Comparison of ENCODE assay signal across 16 mouse cellular contexts in the genomic region with DNA sequence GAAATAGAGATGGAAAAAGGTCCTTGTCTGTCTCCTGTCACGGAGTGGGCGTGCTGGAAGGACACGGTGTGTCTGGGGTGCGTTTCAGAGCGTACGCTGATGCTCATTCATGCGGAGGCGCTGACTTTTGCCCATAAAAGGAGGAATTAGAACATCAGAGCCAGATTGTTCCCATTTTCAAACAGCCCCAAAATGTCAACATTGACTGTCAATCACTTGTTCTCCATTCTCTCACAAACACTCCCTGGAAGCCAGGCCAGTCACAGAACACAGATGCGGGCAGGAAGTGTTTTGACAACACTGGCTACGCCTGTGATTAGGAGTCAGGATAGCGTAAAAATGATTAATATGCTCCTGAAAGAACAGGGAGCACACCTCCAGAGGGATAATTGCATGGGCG.
DNase-seq lines count a peak whose midpoint lies in the region; ATAC-seq and TF ChIP-seq lines count a peak whose summit lies in the region.
"Had no signal": no experiment of that assay in that cellular context is flagged by ENCODE, and none has a peak within 500 bp of the region (broad histone marks: within the 10 kb centered on the region; RNA-seq: fewer than 3 reads in every experiment).

No protein-coding gene starts in this region.

- H3K4me2 ChIP-seq in liver, postnatal 0 days (ENCODE audit: low read depth, low read length) = peak overlapping the region; percentile 4; the same call in 1 of the 2 replicates
- no peak overlapping the region for H3K4me2 ChIP-seq in lung, embryonic 14.5 days
- H3K4me2 ChIP-seq: heart, embryonic 12.5 days; liver, embryonic 12.5 days; midbrain, embryonic 11.5 days had no signal

- H3K27ac ChIP-seq in liver, postnatal 0 days (ENCODE audit: low read depth) = peak overlapping the region; percentile 18; the same call in 1 of the 2 replicates
- no peak overlapping the region for H3K27ac ChIP-seq in lung, embryonic 14.5 days (ENCODE audit: low read depth)
- H3K27ac ChIP-seq: hindbrain, embryonic 10.5 days; liver, embryonic 12.5 days had no signal

- peak; percentile 41; the same call in 1 of the 2 replicates for ATAC-seq in liver, postnatal 0 days
- 0 out of 2 replicates have a peak, but pooled peaks have one; percentile 38 for ATAC-seq in lung, embryonic 14.5 days (ENCODE audit: insufficient read depth)
- peak; percentile 24 for ATAC-seq in megakaryocyte progenitor cell, adult 5-6 weeks (replicated peaks; ENCODE audit: poor library complexity)
- ATAC-seq: liver, embryonic 12.5 days; Patski had no signal

- no peak overlapping the region for H3K4me3 ChIP-seq in liver, postnatal 0 days (ENCODE audit: low read depth, low read length)
- H3K4me3 ChIP-seq in lung, embryonic 14.5 days (ENCODE audit: low read depth, low read length) = no peak overlapping the region
- H3K4me3 ChIP-seq: heart, embryonic 12.5 days; hindbrain, embryonic 10.5 days; liver, embryonic 12.5 days had no signal

- H3K36me3 ChIP-seq in liver, postnatal 0 days (replicated peaks; ENCODE audit: insufficient read depth, low read length) = no peaks in the 10 kb centered on the region
- H3K36me3 ChIP-seq in lung, embryonic 14.5 days (ENCODE audit: insufficient read depth) = no peaks in the 10 kb centered on the region
- H3K36me3 ChIP-seq: heart, embryonic 12.5 days; hindbrain, embryonic 10.5 days; liver, embryonic 12.5 days had no signal

- TF ChIP-seq CTCF in liver, postnatal 0 days (IDR thresholded peaks at IDR 0.05; ENCODE audit: low read depth) = no peak
- TF ChIP-seq CTCF in lung, embryonic 14.5 days (IDR thresholded peaks at IDR 0.05; ENCODE audit: low read depth) = no peak

- DNase-seq in embryo, embryonic 10.5 days (ENCODE audit: low spot score) = peak; percentile 22
- no peak for DNase-seq in embryo, embryonic 9.5 days (ENCODE audit: extremely low spot score)
- no peak for DNase-seq in liver, postnatal 0 days
- no peak for DNase-seq in liver
- DNase-seq in lung, embryonic 14.5 days = peak; percentile 72
- DNase-seq in c-Kit-positive CD71-positive TER-119-positive erythroid progenitor cells, embryonic 14.5 days (ENCODE audit: low spot score) = no peak
- no peak for DNase-seq in spleen, adult 12 weeks (ENCODE audit: low spot score)
- DNase-seq: cerebellum, adult 9-11 months; gastrocnemius, postnatal 14 days; thymus, postnatal 36 days had no signal

- H3K9me3 ChIP-seq in liver, postnatal 0 days (ENCODE audit: low read length) = no peaks in the 10 kb centered on the region
- H3K9me3 ChIP-seq in lung, embryonic 14.5 days (ENCODE audit: low read depth, low read length) = no peaks in the 10 kb centered on the region
- H3K9me3 ChIP-seq: heart, embryonic 12.5 days; hindbrain, embryonic 10.5 days; liver, embryonic 12.5 days had no signal

- H3K27me3 ChIP-seq in liver, postnatal 0 days (ENCODE audit: insufficient read depth, low read length) = no peaks in the 10 kb centered on the region
- H3K27me3 ChIP-seq in lung, embryonic 14.5 days (ENCODE audit: insufficient read depth, low read length) = no peaks in the 10 kb centered on the region
- H3K27me3 ChIP-seq: heart, embryonic 12.5 days; Patski had no signal

- peaks cover 24% of the 10 kb centered on the region for H3K4me1 ChIP-seq in liver, postnatal 0 days (ENCODE audit: insufficient read depth)
- H3K4me1 ChIP-seq in lung, embryonic 14.5 days (ENCODE audit: insufficient read depth) = 0 out of 2 replicates have a peak, but pooled peaks cover 6% of the 10 kb centered on the region
- H3K4me1 ChIP-seq: liver, embryonic 12.5 days had no signal

- no peak for TF ChIP-seq EP300 in liver, postnatal 0 days (IDR thresholded peaks at IDR 0.05; ENCODE audit: low read depth)

- WGBS in liver, postnatal 0 days (ENCODE audit: insufficient replicate concordance) = 68% methylated on average over 12 of the region's 12 CpGs
- 38% methylated on average over 12 of the region's 12 CpGs for WGBS in lung, embryonic 14.5 days

- no peak overlapping the region for H3K9ac ChIP-seq in liver, postnatal 0 days (replicated peaks)
- no peak overlapping the region for H3K9ac ChIP-seq in lung, embryonic 14.5 days
- H3K9ac ChIP-seq: heart, embryonic 12.5 days; liver, embryonic 12.5 days had no signal

Comparison
In these comparisons a context has a peak if more than half of its experiments do, and no peak if none do; other contexts are left out.
1. DNase-seq: peak in embryo, embryonic 10.5 days (single experiment) and lung, embryonic 14.5 days (single experiment); none in embryo, embryonic 9.5 days (single experiment), liver, postnatal 0 days (single experiment), liver (single experiment), c-Kit-positive CD71-positive TER-119-positive erythroid progenitor cells, embryonic 14.5 days (single experiment) and spleen, adult 12 weeks (single experiment).
2. Peak in every context shown above with its lines, with median percentiles within 50 percentile points of each other: ATAC-seq.